In the genomic region with DNA sequence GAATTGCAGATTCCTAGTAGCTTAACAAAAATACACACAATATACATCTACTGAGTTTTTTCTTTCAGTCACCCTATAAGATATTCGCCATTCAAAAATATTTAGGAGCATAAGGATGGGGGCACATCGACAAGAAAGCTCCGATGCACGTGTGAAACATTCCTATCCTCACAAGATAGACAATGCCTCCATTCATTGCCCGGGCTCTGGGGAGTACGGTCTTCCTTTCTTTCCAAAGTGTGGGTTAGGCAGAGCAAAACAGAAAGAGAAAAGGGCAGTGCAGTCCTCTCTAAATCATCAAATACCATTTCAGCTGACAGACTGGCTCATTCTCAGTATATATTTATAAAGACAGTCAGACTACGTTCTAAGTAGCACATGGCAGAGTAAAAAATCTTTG, we compare ENCODE assay signal across 11 mouse cellular contexts.
"Had no signal": no experiment of that assay in that cellular context is flagged by ENCODE, and none has a peak within 500 bp of the region (broad histone marks: within the 10 kb centered on the region; RNA-seq: fewer than 3 reads in every experiment).

No protein-coding gene starts in this region.

- ATAC-seq: liver, postnatal 0 days had no signal

- H3K36me3 ChIP-seq: kidney, embryonic 15.5 days; limb, embryonic 15.5 days; liver, embryonic 13.5 days; midbrain, embryonic 12.5 days; neural tube, embryonic 12.5 days had no signal

- H3K9ac ChIP-seq: kidney, embryonic 15.5 days; limb, embryonic 15.5 days; liver, embryonic 13.5 days; liver, postnatal 0 days; midbrain, embryonic 12.5 days; neural tube, embryonic 12.5 days had no signal

- H3K27ac ChIP-seq: kidney, embryonic 15.5 days; limb, embryonic 15.5 days; liver, embryonic 13.5 days; midbrain, embryonic 12.5 days; neural tube, embryonic 12.5 days; stomach, postnatal 0 days had no signal

- H3K9me3 ChIP-seq: kidney, embryonic 15.5 days; limb, embryonic 15.5 days; liver, embryonic 13.5 days; midbrain, embryonic 12.5 days; neural tube, embryonic 12.5 days had no signal

- H3K4me1 ChIP-seq: kidney, embryonic 15.5 days; liver, embryonic 13.5 days; midbrain, embryonic 12.5 days had no signal

- DNase-seq: kidney, adult 2 months; kidney, postnatal 14 days; liver, embryonic 13.5 days; liver, postnatal 0 days; thymus, postnatal 4 days had no signal

- H3K27me3 ChIP-seq: kidney, embryonic 15.5 days; limb, embryonic 15.5 days; liver, embryonic 13.5 days; midbrain, embryonic 12.5 days; neural tube, embryonic 12.5 days had no signal

- H3K4me3 ChIP-seq: kidney, embryonic 15.5 days; limb, embryonic 15.5 days; liver, embryonic 13.5 days; midbrain, embryonic 12.5 days; myocyte; neural tube, embryonic 12.5 days had no signal

- H3K4me2 ChIP-seq: kidney, embryonic 15.5 days; limb, embryonic 15.5 days; liver, embryonic 13.5 days; midbrain, embryonic 12.5 days; neural tube, embryonic 12.5 days had no signal
